Mouse (Mus musculus): Measurements from ENCODE around the gene Kif18a.

The Kif18a gene

DNA sequence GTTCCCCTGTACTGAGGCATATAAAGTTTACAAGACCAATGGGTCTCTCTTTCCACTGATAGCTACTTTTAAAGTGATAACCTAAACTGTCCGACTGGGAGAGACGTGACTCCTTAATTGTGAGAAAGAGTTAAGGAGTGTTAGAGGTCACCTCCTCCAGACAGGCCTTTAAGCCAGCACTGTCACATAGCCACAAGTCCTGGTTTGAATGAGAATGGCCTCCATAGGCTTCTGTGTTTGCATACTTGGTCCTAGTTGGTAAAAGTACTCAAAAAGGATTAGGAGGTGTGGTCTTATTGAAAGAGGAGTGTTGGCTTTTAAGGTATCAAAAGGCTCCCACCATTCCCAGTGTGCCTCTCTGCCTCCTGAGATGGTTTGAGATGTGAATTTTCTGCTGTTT, 94.3 kb downstream of the Kif18a start:
- DNase-seq (ENCODE audit: low spot score), result no peak

GRCm38 (mm10) chr2:109384019-109384418, 103.5 kb downstream of the Kif18a start:
- DNase-seq (ENCODE audit: low spot score), result no peak

DNA sequence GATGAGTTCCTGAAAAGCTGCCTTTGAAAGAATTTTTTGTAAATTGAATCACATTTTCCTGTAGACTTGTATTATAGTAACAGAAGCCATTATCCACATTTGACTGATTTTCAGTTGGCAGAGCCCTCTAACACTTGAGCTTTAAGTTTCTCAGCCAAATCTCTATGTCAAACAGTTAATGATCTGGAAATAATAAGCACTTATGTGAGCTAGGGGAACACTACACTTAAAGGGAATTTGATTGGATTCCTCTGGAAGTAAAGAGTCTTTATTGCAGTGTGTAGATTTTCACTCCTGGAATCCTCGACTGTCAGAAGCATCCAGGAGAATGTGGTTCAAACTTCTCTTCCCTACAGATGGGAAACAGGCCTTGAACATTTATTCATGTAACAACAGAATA, 105.7 kb downstream of the Kif18a start:
- no peak for DNase-seq (ENCODE audit: low spot score)

GRCm38 (mm10) chr2:109388733-109389132, 108.2 kb downstream of the Kif18a start:
- no peak for DNase-seq (ENCODE audit: low spot score)

DNA sequence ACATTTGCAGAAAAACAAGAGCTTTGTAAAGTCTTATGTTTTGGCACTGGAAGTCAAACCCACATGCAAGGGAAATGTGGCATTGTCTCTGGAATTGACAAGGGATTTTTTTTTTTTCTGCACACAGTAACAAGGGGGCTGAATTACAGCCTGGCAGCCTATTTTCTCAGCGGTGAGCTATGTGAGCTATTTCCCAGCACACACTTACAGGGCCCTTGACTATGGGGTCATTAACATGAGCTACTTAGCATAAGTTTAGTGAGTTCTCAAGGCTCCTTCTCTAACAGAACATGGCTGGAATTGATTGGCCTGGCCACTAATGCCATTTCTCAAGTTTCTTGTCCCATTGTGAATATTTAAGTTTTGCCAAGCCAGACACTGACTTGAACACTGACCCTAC, 109.4 kb downstream of the Kif18a start:
- DNase-seq (ENCODE audit: low spot score), result no peak
